Mouse (Mus musculus) liver, embryonic 11.5 days (tissue): Measurements from ENCODE around the gene Il22. TPM values are rescaled to one million over a fixed set of nuclear protein-coding genes. Genes with fewer than 3 reads are reported as not detected.

Source experiments
- polyA plus RNA-seq: library from polyadenylated mRNA; unstranded; fragments of >200 nt; fragmentation: Nextera tagmentation; extraction: Ambion mirVana; gene quantifications from 2 replicates; pipeline ENCODE4 v1.2.1, GENCODE M21; 2014

The Il22 gene
- polyA plus RNA-seq, 1 experiment from 2014 or later, result not detected

Other genes with a start within 250 kb of the Il22 start
- 26.3 and 33.4 TPM in 2 replicates for gene Mdm1, start 63.1 kb upstream of the Il22 start, polyA plus RNA-seq
- gene Gm32717, start 35.8 kb downstream of the Il22 start, polyA plus RNA-seq, result not detected in 2 replicates
- gene Gm32802, start 53.7 kb downstream of the Il22 start, polyA plus RNA-seq, result not detected in 2 replicates
- not detected in 2 replicates for gene Iltifb, start 90.1 kb downstream of the Il22 start, polyA plus RNA-seq
- not detected in 2 replicates for gene Gm9040, start 122.0 kb downstream of the Il22 start, polyA plus RNA-seq
- gene Gm9044, start 127.5 kb downstream of the Il22 start, polyA plus RNA-seq, result not detected in 2 replicates
- gene Gm9045, start 132.9 kb downstream of the Il22 start, polyA plus RNA-seq, result not detected in 2 replicates
- gene Gm9046, start 138.3 kb downstream of the Il22 start, polyA plus RNA-seq, result not detected in 2 replicates
- 0.09 TPM in 1 of 2 replicates, not detected in the other for gene Gm9048, start 143.7 kb downstream of the Il22 start, polyA plus RNA-seq
- not detected in 2 replicates for gene Gm9049, start 149.2 kb downstream of the Il22 start, polyA plus RNA-seq
- gene Ifng, start 236.1 kb downstream of the Il22 start, polyA plus RNA-seq, result not detected in 2 replicates